Mouse (Mus musculus) cortical plate, adult 2 months (tissue): ENCODE data around the gene Ctbp2.
A peak's percentile ranks its signal among the peaks of the same experiment; 100 is the strongest.

Experiments
- CTCF ChIP-seq: fragments of 200-500 bp; IDR thresholded peaks from 2 replicates; pipeline ENCODE4 v1.5.1; 2011; ENCODE audit warnings: mild to moderate bottlenecking, control low read depth, low read length; ENCODE audit not compliant: insufficient read depth; ENCODE audit errors: extremely low read depth
- POLR2A ChIP-seq: fragments of 200-500 bp; IDR thresholded peaks from 2 replicates; pipeline ENCODE4 v1.6.1; 2011; ENCODE audit warnings: mild to moderate bottlenecking, low read length, control low read depth; ENCODE audit not compliant: insufficient read depth; ENCODE audit errors: extremely low read depth

DNA sequence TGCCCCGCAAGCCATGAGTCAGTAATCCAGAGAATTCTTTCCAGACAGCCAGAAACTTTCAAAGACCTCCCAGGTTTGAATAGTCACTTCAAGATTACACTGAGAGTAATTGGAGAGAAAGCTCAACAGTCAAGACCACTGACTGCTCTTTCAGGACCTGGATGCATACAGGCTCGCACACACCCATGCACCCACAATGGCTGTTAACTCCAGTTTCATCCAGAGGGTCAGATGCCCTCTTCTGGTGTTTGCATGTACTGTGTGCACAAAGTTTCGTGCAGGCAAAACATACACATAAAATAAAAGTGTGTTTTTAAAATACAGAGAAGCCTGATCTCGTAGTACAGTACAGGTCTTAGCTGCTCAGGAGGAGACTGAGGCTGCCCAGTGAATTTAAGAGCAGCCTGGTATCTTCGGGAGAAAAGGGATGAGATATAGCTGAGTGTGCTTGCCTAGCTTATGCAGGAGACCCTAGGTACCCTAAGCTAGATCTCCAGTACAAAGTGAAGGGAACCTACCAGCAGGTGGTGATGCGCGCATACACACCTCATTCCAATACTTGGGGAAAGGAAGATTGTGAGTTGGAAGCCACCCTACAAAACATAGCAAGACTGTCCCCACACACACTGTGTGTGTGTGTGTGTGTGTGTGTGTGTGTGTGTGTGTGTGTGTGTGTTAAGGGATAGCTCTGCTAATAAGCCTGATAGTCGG is 10.8 kb downstream of the Ctbp2 start:
- no peak for TF ChIP-seq POLR2A
- 0 out of 2 replicates have a peak, but pooled peaks have one; percentile 16 for TF ChIP-seq CTCF
